Mouse (Mus musculus) myocyte (in vitro differentiated cells): ENCODE measurements around the gene Efna3. TPM values are rescaled to one million over a fixed set of nuclear protein-coding genes. Genes with fewer than 3 reads are reported as not detected.

Source experiments
- H3K27me3 ChIP-seq: one replicate; pipeline ENCODE4 v1.6.1; 2011; ENCODE audit not compliant: control insufficient read depth, insufficient read depth, insufficient read length
- H3K36me3 ChIP-seq: one replicate; pipeline ENCODE4 v1.6.1; 2011; ENCODE audit not compliant: control insufficient read depth, insufficient read depth
- H3K4me2 ChIP-seq: one replicate; pipeline ENCODE4 v1.6.1; 2011; ENCODE audit warnings: low read depth, control low read depth
- H3K4me3 ChIP-seq: one replicate; pipeline ENCODE4 v1.5.1; 2011; ENCODE audit warnings: mild to moderate bottlenecking, control low read depth, moderate library complexity
- H3K79me2 ChIP-seq: one replicate; pipeline ENCODE4 v1.6.1; 2011; ENCODE audit not compliant: control insufficient read depth, insufficient read depth
- H3ac ChIP-seq: one replicate; pipeline ENCODE4 v1.6.1; 2011; ENCODE audit not compliant: control insufficient read depth, insufficient read length
- E2F4 ChIP-seq: IDR thresholded peaks from one replicate; pipeline ENCODE4 v1.6.1; 2011; ENCODE audit warnings: mild to moderate bottlenecking, control low read depth, moderate library complexity; ENCODE audit not compliant: insufficient read depth
- MAX ChIP-seq: IDR thresholded peaks from one replicate; pipeline ENCODE4 v1.6.1; 2011; ENCODE audit warnings: low read depth, mild to moderate bottlenecking, control low read depth
- MYOD1 ChIP-seq, 3 experiments: IDR thresholded peaks; one replicate each; pipeline ENCODE4 v1.6.1; 2011; ENCODE audit warnings: control low read depth in 2 of 3, low read depth in 2 of 3, mild to moderate bottlenecking in 2 of 3, moderate library complexity in 1 of 3; ENCODE audit not compliant: insufficient read length in 2 of 3, control insufficient read depth in 1 of 3
- MYOG ChIP-seq, 3 experiments: IDR thresholded peaks; one replicate each; pipeline ENCODE4 v1.6.1; 2011; ENCODE audit warnings: control low read depth in 2 of 3, low read depth in 2 of 3, mild to moderate bottlenecking in 2 of 3; ENCODE audit not compliant: insufficient read length in 2 of 3, control insufficient read depth in 1 of 3, insufficient read depth in 1 of 3
- POLR2A ChIP-seq: IDR thresholded peaks from one replicate; pipeline ENCODE4 v1.6.1; 2011; ENCODE audit warnings: low read depth, mild to moderate bottlenecking, control low read depth, moderate library complexity; ENCODE audit not compliant: insufficient read length
- POLR2AphosphoS2 ChIP-seq: IDR thresholded peaks from one replicate; pipeline ENCODE4 v1.6.1; 2011; ENCODE audit warnings: low read depth, control low read depth; ENCODE audit not compliant: insufficient read length
- REST ChIP-seq: IDR thresholded peaks from one replicate; pipeline ENCODE4 v1.6.1; 2011; ENCODE audit warnings: mild to moderate bottlenecking, control low read depth, moderate library complexity; ENCODE audit not compliant: insufficient read depth, insufficient read length
- TCF3 ChIP-seq: IDR thresholded peaks from one replicate; pipeline ENCODE4 v1.6.1; 2011; ENCODE audit warnings: low read depth, control low read depth; ENCODE audit not compliant: insufficient read length
- USF1 ChIP-seq: IDR thresholded peaks from one replicate; pipeline ENCODE4 v1.6.1; 2011; ENCODE audit warnings: low read depth, mild to moderate bottlenecking, control low read depth, moderate library complexity
- polyA plus RNA-seq: library from polyadenylated mRNA; unstranded; fragments of >200 nt; fragmentation: generic; extraction: Trizol; gene quantifications from one replicate; pipeline ENCODE4 v1.2.1, GENCODE M21; 2012; ENCODE audit warnings: missing spikeins

Gene Efna3
- polyA plus RNA-seq, 1 experiment: 1.8 TPM

GRCm38 (mm10) chr3:89270051-89270755 lies 52.6 kb downstream of the Efna3 start, which contains the start of gene Slc50a1:
TSS of gene Slc50a1 (minus strand) at chr3:89270570.
- peak within 1 kb of the TSS; percentile 15 for H3ac ChIP-seq
- peaks cover 5% of the 10 kb centered on the region for H3K36me3 ChIP-seq
- H3K4me3 ChIP-seq: peak within 1 kb of the TSS; percentile 55
- H3K4me2 ChIP-seq: peak within 1 kb of the TSS; percentile 96
- peaks cover 19% of the 10 kb centered on the region for H3K79me2 ChIP-seq
- H3K27me3 ChIP-seq: no peaks in the 10 kb centered on the region
- peak; percentile 81 for TF ChIP-seq POLR2A
- TF ChIP-seq MYOD1 (IDR thresholded peaks at IDR 0.05; ENCODE audit: control insufficient read depth in 1 of 3, insufficient read length in 2 of 3, low read depth in 2 of 3): no peak
- TF ChIP-seq MYOG (IDR thresholded peaks at IDR 0.05; ENCODE audit: control insufficient read depth in 1 of 3, insufficient read depth in 1 of 3, insufficient read length in 2 of 3, low read depth in 2 of 3): peak in 1 of 3 experiments; percentile 7
- no peak for TF ChIP-seq REST
- no peak for TF ChIP-seq USF1
- no peak for TF ChIP-seq TCF3
- peak; percentile 86 for TF ChIP-seq POLR2AphosphoS2
- no peak for TF ChIP-seq E2F4
- no peak for TF ChIP-seq MAX

DNA sequence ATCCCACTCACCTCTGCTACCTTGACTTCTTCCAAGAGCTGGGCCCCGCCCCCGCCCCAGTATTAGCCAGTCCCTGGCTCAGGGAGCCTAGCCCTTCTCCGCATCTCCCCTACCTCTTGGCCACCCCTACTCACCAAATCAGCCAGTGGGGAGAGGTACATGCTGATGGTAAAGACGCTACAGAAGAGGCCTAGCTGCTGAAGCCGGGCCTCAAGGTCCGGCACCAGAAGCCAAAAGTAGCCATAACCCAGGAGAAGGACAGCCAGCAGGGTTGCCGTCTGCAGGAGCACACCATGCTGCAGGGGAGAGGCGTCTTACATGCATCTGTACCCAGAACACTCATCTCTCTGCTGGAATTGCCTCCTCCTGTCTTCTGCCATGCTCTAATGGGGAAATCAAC lies 53.8 kb downstream of the Efna3 start:
- Histone ChIP-seq H3K4me2 (peak overlapping the region; percentile 96), H3K36me3 (no peaks in the 10 kb centered on the region), H3K79me2 (peaks cover 19% of the 10 kb centered on the region), H3K4me3 (peak overlapping the region; percentile 55), H3K27me3 (no peaks in the 10 kb centered on the region), H3ac (no peak overlapping the region)
- TF ChIP-seq MYOG (IDR thresholded peaks at IDR 0.05; ENCODE audit: control insufficient read depth in 1 of 3, insufficient read depth in 1 of 3, insufficient read length in 2 of 3, low read depth in 2 of 3): no peak
- TF ChIP-seq POLR2AphosphoS2: no peak
- TF ChIP-seq USF1: no peak

GRCm38 (mm10) chr3:89266439-89266893 lies 56.3 kb downstream of the Efna3 start:
- peaks cover 19% of the 10 kb centered on the region for H3K79me2 ChIP-seq
- no peaks in the 10 kb centered on the region for H3K27me3 ChIP-seq
- H3K36me3 ChIP-seq: no peaks in the 10 kb centered on the region
- peak overlapping the region; percentile 68 for H3K4me3 ChIP-seq
- TF ChIP-seq POLR2AphosphoS2 (peak; percentile 86), POLR2A (peak; percentile 79), REST (no peak)
- peak overlapping the region; percentile 93 for H3K4me2 ChIP-seq
- peak overlapping the region; percentile 37 for H3ac ChIP-seq

Other genes with a start within 250 kb of the Efna3 start
- 20.2 TPM for gene Rusc1, start 229.7 kb downstream of the Efna3 start, polyA plus RNA-seq
- 0.02 TPM for gene Gm43738, start 221.9 kb downstream of the Efna3 start, polyA plus RNA-seq
- 863 TPM for gene Fdps, start 221.0 kb downstream of the Efna3 start, polyA plus RNA-seq
- not detected for gene Pklr, start 186.8 kb downstream of the Efna3 start, polyA plus RNA-seq
- 0.10 TPM for gene Hcn3, start 162.8 kb downstream of the Efna3 start, polyA plus RNA-seq
- 22.2 TPM for gene Clk2, start 158.2 kb downstream of the Efna3 start, polyA plus RNA-seq
- 127 TPM for gene Scamp3, start 145.5 kb downstream of the Efna3 start, polyA plus RNA-seq
- 15.0 TPM for gene Fam189b, start 139.8 kb downstream of the Efna3 start, polyA plus RNA-seq
- gene Gba, start 120.0 kb downstream of the Efna3 start, polyA plus RNA-seq: 52.5 TPM
- gene Thbs3, start 107.8 kb downstream of the Efna3 start, polyA plus RNA-seq: 5.9 TPM
- 114 TPM for gene Mtx1, start 95.9 kb downstream of the Efna3 start, polyA plus RNA-seq
- gene Muc1, start 93.9 kb downstream of the Efna3 start, polyA plus RNA-seq: 0.37 TPM
- gene Krtcap2, start 77.0 kb downstream of the Efna3 start, polyA plus RNA-seq: 371 TPM
- gene Trim46, start 76.7 kb downstream of the Efna3 start, polyA plus RNA-seq: 15.2 TPM
- gene Dpm3, start 63.6 kb downstream of the Efna3 start, polyA plus RNA-seq: 222 TPM
- gene Slc50a1, start 52.4 kb downstream of the Efna3 start, polyA plus RNA-seq: 48.7 TPM
- gene Efna1, start 41.8 kb downstream of the Efna3 start, polyA plus RNA-seq: 8.2 TPM
- gene Efna4, start 15.1 kb upstream of the Efna3 start, polyA plus RNA-seq: 5.4 TPM
- 78.4 TPM for gene Adam15, start 27.0 kb upstream of the Efna3 start, polyA plus RNA-seq
- gene Dcst2, start 39.0 kb upstream of the Efna3 start, polyA plus RNA-seq: 0.01 TPM
- 0.41 TPM for gene Dcst1, start 42.3 kb upstream of the Efna3 start, polyA plus RNA-seq
- gene Zbtb7b, start 71.8 kb upstream of the Efna3 start, polyA plus RNA-seq: 47.0 TPM
- not detected for gene Lenep, start 79.8 kb upstream of the Efna3 start, polyA plus RNA-seq
- 19.8 TPM for gene Flad1, start 88.9 kb upstream of the Efna3 start, polyA plus RNA-seq
- 113 TPM for gene Cks1b, start 95.4 kb upstream of the Efna3 start, polyA plus RNA-seq
- 95.5 TPM for gene Shc1, start 95.5 kb upstream of the Efna3 start, polyA plus RNA-seq
- 58.5 TPM for gene Pygo2, start 107.2 kb upstream of the Efna3 start, polyA plus RNA-seq
- gene Pbxip1, start 113.7 kb upstream of the Efna3 start, polyA plus RNA-seq: 159 TPM
- gene Pmvk, start 131.6 kb upstream of the Efna3 start, polyA plus RNA-seq: 67.9 TPM
- 0.68 TPM for gene Kcnn3, start 197.2 kb upstream of the Efna3 start, polyA plus RNA-seq